Mouse (Mus musculus) adrenal gland, adult 2 months (tissue): ENCODE data around the gene Brca2. TPM values are rescaled to one million over a fixed set of nuclear protein-coding genes. Genes with fewer than 3 reads are reported as not detected.
A peak's percentile ranks its signal among the peaks of the same experiment; 100 is the strongest.

ENCODE experiments used
- DNase-seq: peaks from one replicate; pipeline ENCODE4 v3.0.0; 2021
- polyA plus RNA-seq: library from polyadenylated mRNA; depleted of rRNA; stranded (reverse); fragments of >200 nt; gene quantifications from 2 replicates; pipeline ENCODE4 v1.2.3, GENCODE M21; 2012; rRNA removed
- total RNA-seq, 2 experiments: library from RNA; stranded (reverse); gene quantifications; 2 replicates each; pipeline ENCODE4 v1.2.3; 2021

The Brca2 gene
- total and polyA plus RNA-seq, 3 experiments = 2.6 to 5.7 (median 4.2) TPM

GRCm38 (mm10) chr5:150598202-150599119 lies 76.0 kb downstream of the Brca2 start:
- no peak for DNase-seq

- DNase-seq = peak; percentile 38
These were observed 77.2 kb downstream of the Brca2 start for GRCm38 (mm10) chr5:150599301-150600294.

GRCm38 (mm10) chr5:150600554-150601440 lies 78.4 kb downstream of the Brca2 start:
- peak; percentile 82 for DNase-seq

GRCm38 (mm10) chr5:150601441-150602230 lies 79.2 kb downstream of the Brca2 start:
- no peak for DNase-seq

- DNase-seq = no peak
These were observed 83.7 kb downstream of the Brca2 start for GRCm38 (mm10) chr5:150606131-150606530.

GRCm38 (mm10) chr5:150607631-150608030 lies 85.2 kb downstream of the Brca2 start:
- no peak for DNase-seq

- DNase-seq = no peak
These were observed 88.7 kb downstream of the Brca2 start for GRCm38 (mm10) chr5:150611136-150611535.

- DNase-seq = peak; percentile 76
These were observed 89.3 kb downstream of the Brca2 start for GRCm38 (mm10) chr5:150611697-150612096.

- DNase-seq = no peak
These were observed 91.6 kb downstream of the Brca2 start for GRCm38 (mm10) chr5:150614054-150614453.

- DNase-seq = no peak
These were observed 93.8 kb downstream of the Brca2 start for GRCm38 (mm10) chr5:150616216-150616615.

GRCm38 (mm10) chr5:150616731-150617130 lies 94.3 kb downstream of the Brca2 start:
- no peak for DNase-seq

- DNase-seq = no peak
These were observed 96.3 kb downstream of the Brca2 start for GRCm38 (mm10) chr5:150618599-150619355.

Other genes starting within 250 kb of the Brca2 start
- gene Zar1l, start 4.5 kb upstream of the Brca2 start, total RNA-seq = not detected
- not detected in 2 replicates for gene Zar1l, start 4.5 kb upstream of the Brca2 start, polyA plus RNA-seq
- gene N4bp2l1, start 74.6 kb downstream of the Brca2 start, total RNA-seq = 10 to 100 TPM; 28.2 to 32.7 TPM
- 20.1 and 23.7 TPM in 2 replicates for gene N4bp2l1, start 74.6 kb downstream of the Brca2 start, polyA plus RNA-seq
- 10 to 100 TPM; 66.0 to 71.4 TPM for gene N4bp2l2, start 143.6 kb downstream of the Brca2 start, total RNA-seq
- 5.3 and 6.8 TPM in 2 replicates for gene N4bp2l2, start 143.6 kb downstream of the Brca2 start, polyA plus RNA-seq
- gene Pds5b, start 151.1 kb downstream of the Brca2 start, total RNA-seq = 10 to 100 TPM; 21.4 to 22.8 TPM
- gene Pds5b, start 151.1 kb downstream of the Brca2 start, polyA plus RNA-seq = 1.0 and 1.2 TPM in 2 replicates